14 mouse cellular contexts compared by ENCODE assay signal in the genomic region with DNA sequence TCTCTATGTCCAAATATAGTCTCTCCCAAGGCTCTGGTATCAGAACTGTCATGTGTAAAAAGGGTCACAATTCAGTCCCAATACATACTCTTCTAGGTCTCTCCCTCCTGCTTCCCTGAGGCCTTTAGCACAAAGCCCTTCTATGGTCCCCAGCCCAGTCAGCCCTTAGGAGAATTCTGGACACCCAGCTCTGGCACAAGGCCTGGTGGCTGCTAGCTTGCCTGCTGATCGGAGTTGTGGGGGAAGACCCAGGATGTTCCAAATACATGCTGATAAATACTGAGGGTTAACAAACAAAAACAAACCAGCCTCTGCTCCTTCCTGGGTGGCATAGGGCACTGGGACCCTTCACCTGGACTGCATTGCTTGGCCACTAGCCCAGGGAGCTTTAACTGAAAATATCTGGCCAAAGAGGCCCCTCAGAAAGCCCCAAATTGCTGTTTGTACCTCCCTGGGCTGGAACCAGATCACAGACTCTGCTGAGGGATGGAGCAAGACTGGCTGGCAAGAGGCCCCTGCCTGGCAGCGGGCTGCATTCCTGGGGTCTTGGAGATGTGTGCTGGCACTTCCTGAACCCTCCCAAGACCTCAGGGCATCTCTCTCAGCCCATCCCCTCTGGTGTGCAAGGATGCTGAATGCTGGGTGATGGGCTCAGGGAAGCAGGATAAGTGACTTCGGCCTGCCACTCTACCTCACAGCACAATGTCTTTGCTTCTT.
DNase-seq lines count a peak whose midpoint lies in the region; ATAC-seq lines count a peak whose summit lies in the region.
"Had no signal": no experiment of that assay in that cellular context is flagged by ENCODE, and none has a peak within 500 bp of the region (broad histone marks: within the 10 kb centered on the region; RNA-seq: fewer than 3 reads in every experiment).

No protein-coding gene starts in this region.

- no peaks in the 10 kb centered on the region for H3K36me3 ChIP-seq in heart, embryonic 15.5 days
- H3K36me3 ChIP-seq in midbrain, embryonic 10.5 days, result no peaks in the 10 kb centered on the region
- no peaks in the 10 kb centered on the region for H3K36me3 ChIP-seq in midbrain, embryonic 11.5 days (ENCODE audit: control insufficient read depth, insufficient read depth, low read length)
- H3K36me3 ChIP-seq in liver, embryonic 11.5 days (ENCODE audit: control insufficient read depth, insufficient read depth, low read length), result no peaks in the 10 kb centered on the region
- H3K36me3 ChIP-seq: kidney, embryonic 15.5 days; liver, embryonic 15.5 days; stomach, embryonic 15.5 days had no signal

- 69% methylated on average over 3 of the region's 3 CpGs for WGBS in heart, embryonic 15.5 days
- WGBS in midbrain, embryonic 10.5 days, result 87% methylated on average over 3 of the region's 3 CpGs
- 88% methylated on average over 3 of the region's 3 CpGs for WGBS in midbrain, embryonic 11.5 days
- WGBS in liver, embryonic 11.5 days, result 83% methylated on average over 3 of the region's 3 CpGs

- DNase-seq in heart, adult 18-20 months, result no peak
- no peak for DNase-seq in midbrain, embryonic 10.5 days (ENCODE audit: low spot score)
- no peak for DNase-seq in midbrain, embryonic 11.5 days (ENCODE audit: low spot score, missing footprints)
- DNase-seq in 3T3-L1 (ENCODE audit: low read depth, low spot score), result peak; percentile 36
- peak; percentile 44 for DNase-seq in NIH3T3 (ENCODE audit: low read depth)
- DNase-seq in liver, embryonic 11.5 days (ENCODE audit: low spot score), result no peak
- no peak for DNase-seq in gastrocnemius, postnatal 4 days (ENCODE audit: low spot score in 2 of 2)
- DNase-seq: cerebellum, adult 9-11 months; gastrocnemius, postnatal 36 days had no signal

- H3K9me3 ChIP-seq in heart, embryonic 15.5 days (replicated peaks), result no peaks in the 10 kb centered on the region
- no peaks in the 10 kb centered on the region for H3K9me3 ChIP-seq in midbrain, embryonic 10.5 days (replicated peaks)
- no peaks in the 10 kb centered on the region for H3K9me3 ChIP-seq in midbrain, embryonic 11.5 days (ENCODE audit: control insufficient read depth, low read length)
- H3K9me3 ChIP-seq in liver, embryonic 11.5 days (ENCODE audit: control insufficient read depth, low read length), result no peaks in the 10 kb centered on the region
- H3K9me3 ChIP-seq: kidney, embryonic 15.5 days; liver, embryonic 15.5 days; stomach, embryonic 15.5 days had no signal

- no peak overlapping the region for H3K27ac ChIP-seq in heart, embryonic 15.5 days
- H3K27ac ChIP-seq in midbrain, embryonic 10.5 days (replicated peaks), result peak overlapping the region; percentile 42; the same call in 1 of the 2 replicates
- H3K27ac ChIP-seq in midbrain, embryonic 11.5 days (ENCODE audit: low read depth, low read length), result no peak overlapping the region
- H3K27ac ChIP-seq in liver, embryonic 11.5 days (ENCODE audit: low read depth, low read length), result no peak overlapping the region
- H3K27ac ChIP-seq: kidney, embryonic 15.5 days; liver, embryonic 15.5 days; stomach, embryonic 15.5 days had no signal

- no peaks in the 10 kb centered on the region for H3K27me3 ChIP-seq in heart, embryonic 15.5 days
- H3K27me3 ChIP-seq in midbrain, embryonic 10.5 days (ENCODE audit: low read depth, poor library complexity, severe bottlenecking), result no peaks in the 10 kb centered on the region
- no peaks in the 10 kb centered on the region for H3K27me3 ChIP-seq in midbrain, embryonic 11.5 days (ENCODE audit: control insufficient read depth, insufficient read depth, low read length)
- H3K27me3 ChIP-seq in liver, embryonic 11.5 days (replicated peaks; ENCODE audit: control insufficient read depth, insufficient read depth, low read length), result no peaks in the 10 kb centered on the region
- H3K27me3 ChIP-seq: kidney, embryonic 15.5 days; liver, embryonic 15.5 days; stomach, embryonic 15.5 days had no signal

- peaks cover 5% of the 10 kb centered on the region; the same call in 1 of the 2 replicates for H3K4me1 ChIP-seq in heart, embryonic 15.5 days (replicated peaks)
- H3K4me1 ChIP-seq in midbrain, embryonic 10.5 days, result no peaks in the 10 kb centered on the region
- H3K4me1 ChIP-seq in midbrain, embryonic 11.5 days (ENCODE audit: control insufficient read depth, insufficient read depth, low read length), result no peaks in the 10 kb centered on the region
- H3K4me1 ChIP-seq in liver, embryonic 11.5 days (replicated peaks; ENCODE audit: control insufficient read depth, insufficient read depth, low read length), result no peaks in the 10 kb centered on the region
- H3K4me1 ChIP-seq: kidney, embryonic 15.5 days; stomach, embryonic 15.5 days had no signal

- 0 out of 2 replicates have a peak, but pooled peaks have one; percentile 34 for ATAC-seq in heart, embryonic 15.5 days (replicated peaks; ENCODE audit: insufficient number of reproducible peaks, insufficient read depth, low FRiP score, low read depth)
- ATAC-seq in midbrain, embryonic 11.5 days (ENCODE audit: low FRiP score), result no peak
- ATAC-seq in liver, embryonic 11.5 days (replicated peaks; ENCODE audit: low FRiP score), result no peak
- ATAC-seq: inflammation-experienced regulatory T-cells, adult 6 months had no signal

- no peak overlapping the region for H3K4me3 ChIP-seq in heart, embryonic 15.5 days
- H3K4me3 ChIP-seq in midbrain, embryonic 10.5 days, result no peak overlapping the region
- no peak overlapping the region for H3K4me3 ChIP-seq in midbrain, embryonic 11.5 days (ENCODE audit: low read depth, low read length)
- H3K4me3 ChIP-seq in liver, embryonic 11.5 days (ENCODE audit: low read depth, low read length), result no peak overlapping the region
- H3K4me3 ChIP-seq: kidney, embryonic 15.5 days; liver, embryonic 15.5 days; stomach, embryonic 15.5 days had no signal

- H3K4me2 ChIP-seq in heart, embryonic 15.5 days, result no peak overlapping the region
- H3K4me2 ChIP-seq in midbrain, embryonic 11.5 days, result no peak overlapping the region
- H3K4me2 ChIP-seq in liver, embryonic 11.5 days, result no peak overlapping the region
- H3K4me2 ChIP-seq: kidney, embryonic 15.5 days; liver, embryonic 15.5 days; stomach, embryonic 15.5 days had no signal

- H3K9ac ChIP-seq in heart, embryonic 15.5 days, result no peak overlapping the region
- H3K9ac ChIP-seq in midbrain, embryonic 11.5 days (ENCODE audit: low read length), result no peak overlapping the region
- no peak overlapping the region for H3K9ac ChIP-seq in liver, embryonic 11.5 days (ENCODE audit: low read depth, low read length)
- H3K9ac ChIP-seq: kidney, embryonic 15.5 days; liver, embryonic 15.5 days; stomach, embryonic 15.5 days had no signal

Comparison
In these comparisons a context has a peak if more than half of its experiments do, and no peak if none do; other contexts are left out.
1. DNase-seq: peak in 3T3-L1 (single experiment) and NIH3T3 (single experiment); none in heart, adult 18-20 months (0 of 2), midbrain, embryonic 10.5 days (single experiment), midbrain, embryonic 11.5 days (single experiment), liver, embryonic 11.5 days (single experiment) and gastrocnemius, postnatal 4 days (0 of 2).